Mouse (Mus musculus) midbrain, embryonic 16.5 days (tissue): ENCODE measurements at regions not wholly inside any gene's neighbourhood (a gene's known extent, or its start where the extent isn't known, plus 50 kb on each side); places are given as distances from the start of the nearest gene placed in this dataset.

Experiments used
- ATAC-seq: fragments of 200-750 bp; cut with Nextera tagmentation; 2 replicates; pipeline ENCODE4 v1.8.0; 2017; ENCODE audit warnings: moderate TSS enrichment
- H3K27ac ChIP-seq: fragments of 300-500 bp; sonication (generic); 2 replicates; pipeline ENCODE4 v1.5.1; 2014; ENCODE audit warnings: mild to moderate bottlenecking, low read length, mixed read lengths
- H3K27me3 ChIP-seq: fragments of 300-500 bp; sonication (generic); 2 replicates; pipeline ENCODE4 v1.6.1; 2014; ENCODE audit warnings: low read depth, low read length, mixed read lengths; ENCODE audit not compliant: control insufficient read depth, insufficient read depth
- H3K36me3 ChIP-seq: fragments of 300-500 bp; sonication (generic); 2 replicates; pipeline ENCODE4 v1.6.1; 2014; ENCODE audit warnings: mild to moderate bottlenecking, low read length, moderate library complexity, mixed read lengths; ENCODE audit not compliant: control insufficient read depth, insufficient read depth
- H3K4me1 ChIP-seq: fragments of 300-500 bp; sonication (generic); 2 replicates; pipeline ENCODE4 v1.6.1; 2014; ENCODE audit warnings: mild to moderate bottlenecking, low read length, mixed read lengths; ENCODE audit not compliant: control insufficient read depth, insufficient read depth
- H3K4me2 ChIP-seq: fragments of 300-500 bp; sonication (generic); 2 replicates; pipeline ENCODE4 v1.6.1; 2014; ENCODE audit warnings: mild to moderate bottlenecking, low read length, mixed read lengths
- H3K4me3 ChIP-seq: fragments of 300-500 bp; sonication (generic); 2 replicates; pipeline ENCODE4 v1.5.1; 2014; ENCODE audit warnings: low read depth, mild to moderate bottlenecking, low read length, moderate library complexity, mixed read lengths
- H3K9ac ChIP-seq: fragments of 300-500 bp; sonication (generic); 2 replicates; pipeline ENCODE4 v1.6.1; 2014; ENCODE audit warnings: low read depth, low read length, mixed read lengths
- H3K9me3 ChIP-seq: fragments of 300-500 bp; sonication (generic); replicated peaks from 2 replicates; pipeline ENCODE4 v1.6.1; 2014; ENCODE audit warnings: mild to moderate bottlenecking, low read length, mixed read lengths; ENCODE audit not compliant: control insufficient read depth, poor library complexity, severe bottlenecking
- WGBS: fragments of 180-500 bp; shearing (Covaris S2); extraction: QIAGEN DNeasy Blood & Tissue Kit; methylation state at CpG from one replicate; pipeline ENCODE4 v1.1.7; 2014; 5-methylcytosine and 5-hydroxymethylcytosine counted together

- 88% methylated on average over 3 of the region's 3 CpGs for WGBS
- ATAC-seq = no peak
- no peaks in the 10 kb centered on the region for H3K27me3 ChIP-seq
Measured at GRCm38 (mm10) chr3:51048739-51049138, 175.5 kb upstream of the Noct start.

GRCm38 (mm10) chr3:51050156-51050555 lies 174.1 kb upstream of the Noct start:
- Histone ChIP-seq H3K9ac (no peak overlapping the region), H3K36me3 (no peaks in the 10 kb centered on the region), H3K4me1 (no peaks in the 10 kb centered on the region), H3K4me2 (no peak overlapping the region), H3K4me3 (no peak overlapping the region), H3K9me3 (no peaks in the 10 kb centered on the region), H3K27ac (no peak overlapping the region), H3K27me3 (no peaks in the 10 kb centered on the region)
- WGBS = 86% methylated on average over 1 of the region's 1 CpGs
- no peak for ATAC-seq

More at GRCm38 (mm10) chr3:51048739-51049138, 175.5 kb upstream of the Noct start:
- Histone ChIP-seq H3K9me3 (no peaks in the 10 kb centered on the region), H3K4me3 (no peak overlapping the region), H3K4me1 (no peaks in the 10 kb centered on the region), H3K36me3 (no peaks in the 10 kb centered on the region), H3K9ac (no peak overlapping the region), H3K27ac (no peak overlapping the region), H3K4me2 (no peak overlapping the region)

GRCm38 (mm10) chr3:51055004-51055403 lies 169.2 kb upstream of the Noct start:
- WGBS = 90% methylated on average over 8 of the region's 8 CpGs
- ATAC-seq = no peak

GRCm38 (mm10) chr3:51064201-51064600 lies 160.0 kb upstream of the Noct start:
- Histone ChIP-seq H3K27ac (no peak overlapping the region), H3K27me3 (no peaks in the 10 kb centered on the region), H3K9me3 (no peaks in the 10 kb centered on the region), H3K4me2 (no peak overlapping the region), H3K4me3 (no peak overlapping the region), H3K36me3 (no peaks in the 10 kb centered on the region), H3K4me1 (no peaks in the 10 kb centered on the region), H3K9ac (no peak overlapping the region)
- no peak for ATAC-seq
- 69% methylated on average over 4 of the region's 4 CpGs for WGBS

More at GRCm38 (mm10) chr3:51055004-51055403, 169.2 kb upstream of the Noct start:
- no peaks in the 10 kb centered on the region for H3K9me3 ChIP-seq
- H3K36me3 ChIP-seq = no peaks in the 10 kb centered on the region
- H3K4me3 ChIP-seq = no peak overlapping the region
- H3K4me2 ChIP-seq = no peak overlapping the region
- no peaks in the 10 kb centered on the region for H3K27me3 ChIP-seq
- no peak overlapping the region for H3K27ac ChIP-seq
- no peaks in the 10 kb centered on the region for H3K4me1 ChIP-seq
- no peak overlapping the region for H3K9ac ChIP-seq

GRCm38 (mm10) chr3:51066373-51066772 lies 157.9 kb upstream of the Noct start:
- WGBS = 54% methylated on average over 5 of the region's 5 CpGs
- Histone ChIP-seq H3K4me1 (no peaks in the 10 kb centered on the region), H3K9me3 (no peaks in the 10 kb centered on the region), H3K36me3 (no peaks in the 10 kb centered on the region), H3K4me2 (no peak overlapping the region), H3K9ac (no peak overlapping the region), H3K27ac (no peak overlapping the region), H3K27me3 (no peaks in the 10 kb centered on the region; the same call in 1 of the 2 replicates), H3K4me3 (no peak overlapping the region)
- ATAC-seq = no peak

GRCm38 (mm10) chr3:51072417-51072816 lies 151.8 kb upstream of the Noct start:
- H3K9me3 ChIP-seq = no peaks in the 10 kb centered on the region
- H3K4me3 ChIP-seq = no peak overlapping the region
- H3K4me2 ChIP-seq = no peak overlapping the region
- no peak overlapping the region for H3K9ac ChIP-seq
- 83% methylated on average over 10 of the region's 10 CpGs for WGBS
- no peaks in the 10 kb centered on the region; the same call in 1 of the 2 replicates for H3K27me3 ChIP-seq
- no peak overlapping the region for H3K27ac ChIP-seq
- no peak for ATAC-seq
- no peaks in the 10 kb centered on the region for H3K36me3 ChIP-seq
- no peaks in the 10 kb centered on the region for H3K4me1 ChIP-seq

DNA sequence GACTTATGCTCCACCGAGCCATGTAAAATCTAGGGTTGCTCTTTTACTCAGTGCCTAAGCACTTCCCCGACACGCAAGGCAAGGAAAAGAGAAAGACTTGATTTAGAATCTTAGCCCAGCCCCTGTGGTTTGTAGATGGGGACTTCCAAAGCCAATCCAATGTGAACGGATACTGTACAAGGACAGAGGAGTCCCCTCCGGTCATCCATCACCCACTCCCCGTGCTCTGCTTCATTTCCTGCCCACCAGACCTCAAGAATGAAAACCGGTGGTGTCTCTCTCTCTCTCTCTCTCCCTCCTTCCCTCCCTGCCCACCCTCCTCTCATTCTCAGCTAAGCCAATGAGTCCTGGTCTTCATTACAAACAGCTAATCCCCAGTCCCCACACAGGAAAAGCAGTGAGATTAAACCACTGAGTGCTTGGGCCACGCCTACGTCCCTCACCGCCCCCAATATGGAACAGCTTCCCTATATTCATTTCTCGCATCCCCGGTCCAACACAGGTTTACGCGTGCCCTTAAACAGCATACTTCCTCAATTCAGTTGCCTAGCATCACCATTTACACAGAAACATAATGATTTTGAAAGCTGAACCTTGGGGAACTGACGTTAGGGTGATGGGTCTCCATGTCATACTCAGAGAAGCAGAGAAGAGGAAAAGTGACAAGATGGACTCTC lies 151.1 kb upstream of the Noct start:
- no peaks in the 10 kb centered on the region for H3K4me1 ChIP-seq
- no peaks in the 10 kb centered on the region; the same call in 1 of the 2 replicates for H3K27me3 ChIP-seq
- no peak overlapping the region for H3K9ac ChIP-seq
- no peak overlapping the region for H3K27ac ChIP-seq
- WGBS = 85% methylated on average over 15 of the region's 15 CpGs
- no peaks in the 10 kb centered on the region for H3K9me3 ChIP-seq
- no peaks in the 10 kb centered on the region for H3K36me3 ChIP-seq
- H3K4me2 ChIP-seq = no peak overlapping the region
- no peak overlapping the region for H3K4me3 ChIP-seq
- no peak for ATAC-seq

DNA sequence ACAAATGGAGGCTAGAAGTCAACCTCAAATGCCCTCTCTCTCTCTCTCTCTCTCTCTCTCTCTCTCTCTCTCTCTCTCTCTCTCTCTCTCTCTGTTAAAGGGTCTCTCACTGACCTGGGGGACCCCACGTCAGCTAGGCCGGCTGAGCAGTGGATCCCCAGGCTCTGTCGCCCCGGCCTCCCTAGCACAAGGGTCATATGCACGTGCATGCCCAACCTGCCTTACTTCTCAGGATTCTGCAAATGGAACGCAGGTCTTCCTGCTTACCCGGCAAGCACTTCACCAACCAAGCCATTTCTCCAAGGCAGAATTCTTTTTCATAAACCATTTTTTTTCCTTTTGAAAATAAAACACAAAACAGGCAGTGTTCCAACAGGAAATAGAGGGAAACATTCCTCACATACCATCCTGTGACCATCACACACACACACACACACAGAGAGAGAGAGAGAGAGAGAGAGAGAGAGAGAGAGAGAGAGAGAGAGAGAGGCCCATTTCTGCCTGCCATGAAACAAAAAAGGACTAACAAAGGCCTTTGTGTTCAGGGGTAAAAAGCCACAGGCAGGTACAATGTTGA lies 150.4 kb upstream of the Noct start:
- 80% methylated on average over 7 of the region's 7 CpGs for WGBS
- H3K4me1 ChIP-seq = no peaks in the 10 kb centered on the region
- no peak for ATAC-seq

DNA sequence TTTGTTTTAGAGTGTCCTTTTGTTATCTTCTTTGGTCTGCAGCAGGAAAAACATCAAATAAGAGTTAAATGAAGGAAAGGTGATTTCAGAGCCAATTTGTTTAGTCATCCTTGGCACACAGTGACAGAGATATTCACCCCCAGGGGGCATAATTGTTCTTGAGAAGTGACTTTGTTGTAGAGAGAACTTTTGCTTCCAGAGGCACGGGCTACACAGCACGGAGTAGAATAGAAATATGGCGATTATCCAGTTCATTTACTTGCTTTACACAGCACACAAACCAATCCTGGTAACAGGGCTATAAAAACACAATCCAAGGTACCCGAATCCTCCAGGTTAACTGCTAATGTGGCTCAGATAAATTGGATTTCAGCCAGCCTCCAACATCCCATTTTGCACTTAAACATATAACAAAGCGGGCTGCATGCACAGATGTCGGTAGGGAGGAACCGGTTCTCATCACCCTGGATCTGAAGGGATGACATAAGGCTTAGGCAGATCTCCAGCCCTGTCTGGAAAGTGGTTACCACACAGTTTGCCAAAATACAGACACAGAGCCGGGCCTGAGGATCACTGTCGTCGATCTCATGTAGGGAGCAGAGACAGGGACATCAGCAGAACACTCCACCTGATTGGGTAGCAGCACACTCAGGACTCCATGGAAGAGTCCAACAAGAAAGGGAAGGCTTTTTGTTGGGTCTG lies 148.9 kb upstream of the Noct start:
- Histone ChIP-seq H3K36me3 (no peaks in the 10 kb centered on the region), H3K4me2 (no peak overlapping the region), H3K9ac (no peak overlapping the region), H3K9me3 (no peaks in the 10 kb centered on the region), H3K4me3 (no peak overlapping the region), H3K27ac (no peak overlapping the region), H3K4me1 (no peaks in the 10 kb centered on the region), H3K27me3 (no peaks in the 10 kb centered on the region; the same call in 1 of the 2 replicates)
- no peak for ATAC-seq
- WGBS = 75% methylated on average over 10 of the region's 10 CpGs

More for the DNA sequence above, 150.4 kb upstream of the Noct start:
- Histone ChIP-seq H3K36me3 (no peaks in the 10 kb centered on the region), H3K9me3 (no peaks in the 10 kb centered on the region), H3K9ac (no peak overlapping the region), H3K4me2 (no peak overlapping the region), H3K4me3 (no peak overlapping the region), H3K27ac (no peak overlapping the region), H3K27me3 (no peaks in the 10 kb centered on the region; the same call in 1 of the 2 replicates)
